Comparison of ENCODE assay signal across 9 mouse cellular contexts in the genomic region with DNA sequence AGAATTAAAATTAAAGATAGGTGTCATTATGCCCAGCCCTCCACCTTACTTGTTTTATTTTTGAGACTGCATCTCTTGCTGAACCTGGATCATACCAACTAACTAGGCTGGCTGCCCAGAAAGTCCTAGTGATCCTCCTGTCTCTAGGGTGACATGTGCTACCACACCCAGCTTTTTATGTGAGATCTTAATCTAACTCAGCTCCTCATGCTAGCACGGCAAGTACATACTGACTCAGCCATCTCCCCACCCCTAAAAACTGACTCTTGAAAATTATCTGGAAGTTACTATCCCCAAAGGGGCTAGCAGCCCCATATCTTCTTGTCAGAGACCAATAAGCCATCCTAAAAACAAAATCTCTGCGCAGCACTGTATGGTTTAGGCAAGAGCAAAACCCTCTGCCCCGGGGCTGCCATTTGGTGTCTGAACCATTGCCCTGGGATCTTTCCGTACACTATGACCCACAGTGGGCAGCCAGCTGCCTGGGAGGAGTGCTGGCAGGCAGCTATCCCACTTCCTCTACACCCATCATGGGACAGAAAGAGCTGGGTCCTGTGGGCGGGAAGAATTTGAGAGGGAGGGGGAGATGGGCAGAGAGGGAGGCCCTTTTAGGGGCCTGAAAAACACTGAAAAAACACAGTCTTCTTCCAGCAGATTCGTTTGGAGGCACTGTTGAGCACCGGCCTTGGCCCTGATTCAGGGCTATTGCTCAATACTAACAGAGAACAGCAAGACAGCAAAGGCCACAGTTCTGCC. TPM values are rescaled to one million over a fixed set of nuclear protein-coding genes. Genes with fewer than 3 reads are reported as not detected.
DNase-seq lines count a peak whose midpoint lies in the region; ATAC-seq and TF ChIP-seq lines count a peak whose summit lies in the region.
"Had no signal": no experiment of that assay in that cellular context is flagged by ENCODE, and none has a peak within 500 bp of the region (broad histone marks: within the 10 kb centered on the region; RNA-seq: fewer than 3 reads in every experiment).

No protein-coding gene starts in this region.

- H3K9me3 ChIP-seq in forebrain, postnatal 0 days (ENCODE audit: low read length): no peaks in the 10 kb centered on the region

- H3K27me3 ChIP-seq in forebrain, postnatal 0 days (ENCODE audit: insufficient read depth, low read length): no peaks in the 10 kb centered on the region

- peak; percentile 92 for DNase-seq in Muller cell, postnatal 12 days (ENCODE audit: inconsistent ontology term)
- DNase-seq in cerebellum, adult 18-20 months: peak; percentile 27 to 28
- peak; percentile 55 for DNase-seq in forebrain, postnatal 0 days
- DNase-seq in heart, postnatal 4 days: peak; percentile 78
- DNase-seq in layer of hippocampus, adult 8-10 months (ENCODE audit: low spot score in 2 of 2): peak; percentile 86
- peak; percentile 90 to 92 for DNase-seq in lung, adult 18-20 months
- no peak for DNase-seq in thymus, postnatal 10 days (ENCODE audit: low spot score in 2 of 2)

- WGBS in forebrain, postnatal 0 days: 33% methylated on average over 7 of the region's 7 CpGs
- 32% methylated on average over 7 of the region's 7 CpGs for WGBS in olfactory bulb, adult 2 months

- no peak overlapping the region for H3K4me3 ChIP-seq in forebrain, postnatal 0 days (ENCODE audit: low read depth, low read length)
- H3K4me3 ChIP-seq in olfactory bulb, adult 2 months (ENCODE audit: insufficient read depth, low read depth, low read length): no peak overlapping the region
- H3K4me3 ChIP-seq: erythroblast, embryonic 14.5 days had no signal

- no peak overlapping the region for H3K9ac ChIP-seq in forebrain, postnatal 0 days

- peak; percentile 71 for ATAC-seq in forebrain, postnatal 0 days

- no peaks in the 10 kb centered on the region for H3K36me3 ChIP-seq in forebrain, postnatal 0 days (ENCODE audit: insufficient read depth)

- TF ChIP-seq POLR2A in olfactory bulb, adult 2 months (IDR thresholded peaks at IDR 0.05; ENCODE audit: insufficient read depth, low read depth, low read length): no peak

- H3K4me2 ChIP-seq in forebrain, postnatal 0 days (ENCODE audit: low read depth): no peak overlapping the region

- TF ChIP-seq CTCF in forebrain, postnatal 0 days (IDR thresholded peaks at IDR 0.05; ENCODE audit: low read depth): 0 out of 2 replicates have a peak, but pooled peaks have one; percentile 5
- TF ChIP-seq CTCF in olfactory bulb, adult 2 months (IDR thresholded peaks at IDR 0.05; ENCODE audit: insufficient read depth, low read depth, low read length): no peak

- H3K4me1 ChIP-seq in forebrain, postnatal 0 days (ENCODE audit: insufficient read depth): no peaks in the 10 kb centered on the region
- H3K4me1 ChIP-seq in olfactory bulb, adult 2 months (ENCODE audit: control insufficient read depth, insufficient read depth, low read length): peaks cover 8% of the 10 kb centered on the region

- H3K27ac ChIP-seq in forebrain, postnatal 0 days (ENCODE audit: low read depth, low read length): peak overlapping the region; percentile 64; the same call in 1 of the 2 replicates
- H3K27ac ChIP-seq in olfactory bulb, adult 2 months (ENCODE audit: insufficient read depth, low read depth, low read length): peak overlapping the region; percentile 54; the same call in 1 of the 2 replicates

RNA-seq across cellular contexts. Expression of a gene that starts 26.2 kb away (rescaled TPM):
- 228 and 300 TPM in 2 replicates for total RNA-seq in forebrain, postnatal 0 days (2014; rRNA removed)
- polyA plus RNA-seq in forebrain, postnatal 0 days (2015; fragmentation: Nextera tagmentation; extraction: Ambion mirVana): 2,942 and 2,984 TPM in 2 replicates
- total RNA-seq in heart, postnatal 4 days (2021): 1,000 to 10,000 TPM; 1,376 to 1,487 TPM
- total RNA-seq in layer of hippocampus, adult 8-10 months (2022): 1,000 to 10,000 TPM; 3,051 to 4,196 (median 3,526) TPM
- 1,416 TPM in 1 of 2 replicates, not detected in the other for polyA plus RNA-seq in olfactory bulb, adult 2 months (2012; ENCODE audit: insufficient read depth, insufficient read length, low replicate concordance, missing spikeins)

RNA-seq across cellular contexts. Expression of a gene that starts 47.2 kb away (rescaled TPM):
- 0.92 and 1.6 TPM in 2 replicates for total RNA-seq in forebrain, postnatal 0 days (2014; rRNA removed)
- polyA plus RNA-seq in forebrain, postnatal 0 days (2015; fragmentation: Nextera tagmentation; extraction: Ambion mirVana): 1.6 and 3.6 TPM in 2 replicates
- total RNA-seq in heart, postnatal 4 days (2021): not detected
- 1 to 10 TPM in 2 of 4 experiments, under 1 TPM in 2; 0.76 to 2.1 (median 1.1) TPM for total RNA-seq in layer of hippocampus, adult 8-10 months (2022)
- not detected in 2 replicates for polyA plus RNA-seq in olfactory bulb, adult 2 months (2012; ENCODE audit: insufficient read depth, insufficient read length, low replicate concordance, missing spikeins)
- polyA plus RNA-seq: erythroblast, embryonic 14.5 days had no signal

RNA-seq across cellular contexts. Expression of a gene that starts 47.2 kb away (rescaled TPM):
- total RNA-seq in forebrain, postnatal 0 days (2014; rRNA removed): 14.4 and 19.9 TPM in 2 replicates
- 20.0 and 20.6 TPM in 2 replicates for polyA plus RNA-seq in forebrain, postnatal 0 days (2015; fragmentation: Nextera tagmentation; extraction: Ambion mirVana)
- total RNA-seq in heart, postnatal 4 days (2021): 10 to 100 TPM; 12.2 to 12.5 TPM
- 10 to 100 TPM in 3 of 4 experiments, 1 to 10 TPM in 1; 9.4 to 20.4 (median 14.0) TPM for total RNA-seq in layer of hippocampus, adult 8-10 months (2022)
- not detected in 2 replicates for polyA plus RNA-seq in olfactory bulb, adult 2 months (2012; ENCODE audit: insufficient read depth, insufficient read length, low replicate concordance, missing spikeins)

RNA-seq across cellular contexts. Expression of a gene that starts 54.9 kb away (rescaled TPM):
- 6.2 and 15.9 TPM in 2 replicates for total RNA-seq in forebrain, postnatal 0 days (2014; rRNA removed)
- polyA plus RNA-seq in forebrain, postnatal 0 days (2015; fragmentation: Nextera tagmentation; extraction: Ambion mirVana): 12.3 and 19.4 TPM in 2 replicates
- total RNA-seq in heart, postnatal 4 days (2021): 10 to 100 TPM; 66.8 to 68.2 TPM
- total RNA-seq in layer of hippocampus, adult 8-10 months (2022): 10 to 100 TPM; 14.0 to 20.4 (median 17.7) TPM
- not detected in 2 replicates for polyA plus RNA-seq in olfactory bulb, adult 2 months (2012; ENCODE audit: insufficient read depth, insufficient read length, low replicate concordance, missing spikeins)

Comparison
In these comparisons a context has a peak if more than half of its experiments do, and no peak if none do; other contexts are left out.
1. DNase-seq: peak in Muller cell, postnatal 12 days (single experiment), cerebellum, adult 18-20 months (2 of 2), forebrain, postnatal 0 days (single experiment), heart, postnatal 4 days (single experiment), layer of hippocampus, adult 8-10 months (2 of 2) and lung, adult 18-20 months (2 of 2); none in thymus, postnatal 10 days (0 of 2).